Comparison of ENCODE assay signal across 1 mouse cellular context in the genomic region with DNA sequence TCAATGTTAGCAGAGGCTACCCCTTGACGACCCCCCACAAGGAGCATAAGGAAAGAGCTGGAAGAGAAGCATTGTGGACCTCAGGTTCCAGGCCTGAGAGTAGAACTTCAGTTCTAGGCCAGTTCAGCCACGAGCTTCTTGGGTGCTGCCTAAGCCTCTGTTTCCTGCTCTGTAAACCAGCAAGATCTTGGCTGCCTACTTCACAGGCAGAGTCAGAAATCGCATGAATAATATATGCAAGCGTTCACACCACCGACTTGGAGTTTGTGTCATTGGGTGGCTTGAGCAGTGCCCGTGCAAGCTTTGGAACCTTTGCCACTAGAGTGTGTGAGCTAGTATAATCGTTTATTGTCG.
A peak's percentile ranks its signal among the peaks of the same experiment; 100 is the strongest.
TF ChIP-seq lines count a peak whose summit lies in the region.

No protein-coding gene starts in this region.

TF ChIP-seq in CH12.LX, 34 proteins besides CTCF, POLR2A, EP300 and RAD21:
- TF ChIP-seq NRF1 (IDR thresholded peaks at IDR 0.05; ENCODE audit: low read depth, low read length) (no peak), E2F4 (IDR thresholded peaks at IDR 0.05; ENCODE audit: insufficient replicate concordance, low read depth, low read length) (no peak), HCFC1 (IDR thresholded peaks at IDR 0.05; ENCODE audit: low read depth, low read length) (no peak), MAZ (IDR thresholded peaks at IDR 0.05; ENCODE audit: low read depth, low read length) (0 out of 2 replicates have a peak, but pooled peaks have one; percentile 10), TCF12 (IDR thresholded peaks at IDR 0.05; ENCODE audit: low read depth, low read length) (peak; percentile 8; the same call in 1 of the 2 replicates), ELF1 (IDR thresholded peaks at IDR 0.05; ENCODE audit: low read depth, low read length) (no peak), JUND (conservative IDR thresholded peaks at IDR 0.05; ENCODE audit: low read depth, low read length) (no peak), GABPA (IDR thresholded peaks at IDR 0.05; ENCODE audit: insufficient replicate concordance, low read depth, low read length) (no peak), ZMIZ1 (IDR thresholded peaks at IDR 0.05; ENCODE audit: low read depth, low read length) (no peak), JUN (IDR thresholded peaks at IDR 0.05; ENCODE audit: insufficient read depth, low read depth, low read length) (no peak), SIN3A (IDR thresholded peaks at IDR 0.05; ENCODE audit: low read length) (0 out of 2 replicates have a peak, but pooled peaks have one; percentile 7), MXI1 (IDR thresholded peaks at IDR 0.05; ENCODE audit: low read depth, low read length) (no peak), USF1 (IDR thresholded peaks at IDR 0.05; ENCODE audit: low read depth, low read length) (no peak), MEF2A (IDR thresholded peaks at IDR 0.05; ENCODE audit: borderline replicate concordance, low read depth, low read length) (no peak), MAX (IDR thresholded peaks at IDR 0.05; ENCODE audit: low read length) (0 out of 2 replicates have a peak, but pooled peaks have one; percentile 35), CHD1 (IDR thresholded peaks at IDR 0.05; ENCODE audit: low read depth, low read length) (no peak)
